Mouse (Mus musculus): ENCODE measurements at regions not wholly inside any gene's neighbourhood (a gene's known extent, or its start where the extent isn't known, plus 50 kb on each side); places are given as distances from the start of the nearest gene placed in this dataset.

- ATAC-seq (ENCODE audit: insufficient read depth) (no peak), DNase-seq (no peak)
- no peaks in the 10 kb centered on the region for H3K27me3 ChIP-seq (ENCODE audit: insufficient read depth, low read length)
- no peak overlapping the region for H3K27ac ChIP-seq (ENCODE audit: low read depth)
- no peaks in the 10 kb centered on the region for H3K4me1 ChIP-seq (ENCODE audit: insufficient read depth)
- no peak overlapping the region for H3K4me3 ChIP-seq (ENCODE audit: low read depth, low read length)
- no peaks in the 10 kb centered on the region for H3K9me3 ChIP-seq (ENCODE audit: low read depth, low read length)
- no peaks in the 10 kb centered on the region for H3K36me3 ChIP-seq (ENCODE audit: insufficient read depth)
- WGBS = 74% methylated on average over 8 of the region's 8 CpGs
- H3K4me2 ChIP-seq = no peak overlapping the region
- H3K9ac ChIP-seq = no peak overlapping the region
- TF ChIP-seq CTCF (IDR thresholded peaks at IDR 0.05; ENCODE audit: low read depth) = no peak
Measured at GRCm38 (mm10) chr13:53904471-53904870, 151.0 kb downstream of the Drd1 start.

DNA sequence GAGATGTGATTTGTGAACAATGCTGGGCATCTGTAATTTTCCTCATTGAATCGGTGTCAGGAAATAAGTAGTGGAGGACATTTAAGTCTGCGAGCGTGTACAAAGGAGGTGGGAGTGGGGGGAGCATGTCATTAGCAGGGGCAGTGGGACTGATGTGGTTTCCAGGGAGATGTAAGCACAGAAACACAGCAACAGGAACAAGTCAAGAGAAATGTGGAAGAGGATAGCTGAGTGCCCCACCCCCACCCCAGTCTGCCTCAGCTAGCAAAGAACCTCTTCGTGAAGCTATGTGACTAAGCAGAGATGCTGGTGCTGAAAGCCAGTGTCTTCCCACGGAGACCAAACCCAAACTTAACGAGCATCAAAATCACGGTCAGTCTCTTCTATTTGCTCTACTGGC is 151.9 kb downstream of the Drd1 start:
- H3K27me3 ChIP-seq (ENCODE audit: insufficient read depth, low read length) = no peaks in the 10 kb centered on the region
- WGBS = 42% methylated on average over 7 of the region's 7 CpGs
- H3K9ac ChIP-seq = no peak overlapping the region
- DNase-seq (no peak), ATAC-seq (ENCODE audit: insufficient read depth) (no peak)
- H3K4me1 ChIP-seq (ENCODE audit: insufficient read depth) = no peaks in the 10 kb centered on the region
- H3K4me3 ChIP-seq (ENCODE audit: low read depth, low read length) = no peak overlapping the region
- no peak overlapping the region for H3K4me2 ChIP-seq
- H3K27ac ChIP-seq (ENCODE audit: low read depth) = no peak overlapping the region
- no peak for TF ChIP-seq CTCF (IDR thresholded peaks at IDR 0.05; ENCODE audit: low read depth)
- no peaks in the 10 kb centered on the region for H3K9me3 ChIP-seq (ENCODE audit: low read depth, low read length)
- no peaks in the 10 kb centered on the region for H3K36me3 ChIP-seq (ENCODE audit: insufficient read depth)

GRCm38 (mm10) chr13:53902831-53903230 is 152.7 kb downstream of the Drd1 start:
- Histone ChIP-seq H3K9ac (no peak overlapping the region), H3K4me1 (ENCODE audit: insufficient read depth) (no peaks in the 10 kb centered on the region), H3K27me3 (ENCODE audit: insufficient read depth, low read length) (no peaks in the 10 kb centered on the region), H3K4me3 (ENCODE audit: low read depth, low read length) (no peak overlapping the region), H3K27ac (ENCODE audit: low read depth) (no peak overlapping the region), H3K4me2 (no peak overlapping the region), H3K36me3 (ENCODE audit: insufficient read depth) (no peaks in the 10 kb centered on the region), H3K9me3 (ENCODE audit: low read depth, low read length) (no peaks in the 10 kb centered on the region)
- 88% methylated on average over 2 of the region's 2 CpGs for WGBS
- DNase-seq = no peak
- ATAC-seq (ENCODE audit: insufficient read depth) = no peak
- TF ChIP-seq CTCF (IDR thresholded peaks at IDR 0.05; ENCODE audit: low read depth) = no peak

- TF ChIP-seq CTCF (IDR thresholded peaks at IDR 0.05; ENCODE audit: low read depth) = no peak
- Histone ChIP-seq H3K4me3 (ENCODE audit: low read depth, low read length) (no peak overlapping the region), H3K9me3 (ENCODE audit: low read depth, low read length) (no peaks in the 10 kb centered on the region), H3K27me3 (ENCODE audit: insufficient read depth, low read length) (no peaks in the 10 kb centered on the region), H3K4me2 (no peak overlapping the region), H3K36me3 (ENCODE audit: insufficient read depth) (no peaks in the 10 kb centered on the region), H3K4me1 (ENCODE audit: insufficient read depth) (no peaks in the 10 kb centered on the region), H3K27ac (ENCODE audit: low read depth) (no peak overlapping the region), H3K9ac (no peak overlapping the region)
- no peak for DNase-seq
- no peak for ATAC-seq (ENCODE audit: insufficient read depth)
- 67% methylated on average over 3 of the region's 3 CpGs for WGBS
Measured at GRCm38 (mm10) chr13:53900406-53901025, 155.0 kb downstream of the Drd1 start.

GRCm38 (mm10) chr13:53898351-53898750 is 157.2 kb downstream of the Drd1 start:
- H3K9ac ChIP-seq = no peak overlapping the region
- no peak overlapping the region for H3K27ac ChIP-seq (ENCODE audit: low read depth)
- DNase-seq (no peak), ATAC-seq (ENCODE audit: insufficient read depth) (no peak)
- WGBS = 60% methylated on average over 10 of the region's 10 CpGs
- TF ChIP-seq CTCF (IDR thresholded peaks at IDR 0.05; ENCODE audit: low read depth) = no peak
- H3K36me3 ChIP-seq (ENCODE audit: insufficient read depth) = no peaks in the 10 kb centered on the region
- no peak overlapping the region for H3K4me3 ChIP-seq (ENCODE audit: low read depth, low read length)
- no peaks in the 10 kb centered on the region for H3K27me3 ChIP-seq (ENCODE audit: insufficient read depth, low read length)
- 0 out of 2 replicates have a peak overlapping the region, but pooled peaks have one; percentile 12 for H3K4me2 ChIP-seq
- H3K4me1 ChIP-seq (ENCODE audit: insufficient read depth) = no peaks in the 10 kb centered on the region
- H3K9me3 ChIP-seq (ENCODE audit: low read depth, low read length) = no peaks in the 10 kb centered on the region

DNA sequence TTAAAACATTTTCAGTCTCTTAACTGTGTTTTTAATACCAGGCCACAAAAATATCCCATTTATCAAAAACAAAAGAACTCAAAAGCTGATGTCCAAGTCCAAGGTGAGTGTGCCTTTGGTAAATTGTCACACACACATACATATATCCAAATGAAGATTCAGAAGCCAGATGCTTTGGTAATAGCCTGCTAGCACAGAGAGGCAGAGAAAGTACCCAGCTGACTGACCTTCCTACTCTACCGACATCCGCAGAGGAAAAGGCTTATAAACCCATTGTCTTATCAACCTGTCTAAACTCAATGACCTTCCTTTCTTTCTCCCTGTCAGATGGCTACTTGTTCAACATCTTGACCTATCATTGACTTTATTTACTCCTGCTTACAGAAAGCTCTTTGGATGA is 158.3 kb downstream of the Drd1 start:
- H3K4me1 ChIP-seq (ENCODE audit: insufficient read depth) = no peaks in the 10 kb centered on the region
- no peak for ATAC-seq (ENCODE audit: insufficient read depth)
- no peak overlapping the region for H3K9ac ChIP-seq
- H3K27me3 ChIP-seq (ENCODE audit: insufficient read depth, low read length) = no peaks in the 10 kb centered on the region
- 76% methylated on average over 2 of the region's 2 CpGs for WGBS
- H3K9me3 ChIP-seq (ENCODE audit: low read depth, low read length) = no peaks in the 10 kb centered on the region
- no peak overlapping the region for H3K27ac ChIP-seq (ENCODE audit: low read depth)
- DNase-seq = no peak
- H3K36me3 ChIP-seq (ENCODE audit: insufficient read depth) = no peaks in the 10 kb centered on the region
- no peak overlapping the region for H3K4me2 ChIP-seq
- H3K4me3 ChIP-seq (ENCODE audit: low read depth, low read length) = no peak overlapping the region
- TF ChIP-seq CTCF (IDR thresholded peaks at IDR 0.05; ENCODE audit: low read depth) = no peak

GRCm38 (mm10) chr13:53888411-53888810 is 167.1 kb downstream of the Drd1 start:
- no peaks in the 10 kb centered on the region for H3K4me1 ChIP-seq (ENCODE audit: insufficient read depth)
- no peaks in the 10 kb centered on the region for H3K27me3 ChIP-seq (ENCODE audit: insufficient read depth, low read length)
- no peak overlapping the region for H3K4me3 ChIP-seq (ENCODE audit: low read depth, low read length)
- DNase-seq (peak; percentile 57), ATAC-seq (ENCODE audit: insufficient read depth) (no peak)
- H3K27ac ChIP-seq (ENCODE audit: low read depth) = no peak overlapping the region
- no peak for TF ChIP-seq CTCF (IDR thresholded peaks at IDR 0.05; ENCODE audit: low read depth)
- H3K9ac ChIP-seq = no peak overlapping the region
- 81% methylated on average over 3 of the region's 3 CpGs for WGBS
- H3K36me3 ChIP-seq (ENCODE audit: insufficient read depth) = no peaks in the 10 kb centered on the region
- no peak overlapping the region for H3K4me2 ChIP-seq
- H3K9me3 ChIP-seq (ENCODE audit: low read depth, low read length) = no peaks in the 10 kb centered on the region

DNA sequence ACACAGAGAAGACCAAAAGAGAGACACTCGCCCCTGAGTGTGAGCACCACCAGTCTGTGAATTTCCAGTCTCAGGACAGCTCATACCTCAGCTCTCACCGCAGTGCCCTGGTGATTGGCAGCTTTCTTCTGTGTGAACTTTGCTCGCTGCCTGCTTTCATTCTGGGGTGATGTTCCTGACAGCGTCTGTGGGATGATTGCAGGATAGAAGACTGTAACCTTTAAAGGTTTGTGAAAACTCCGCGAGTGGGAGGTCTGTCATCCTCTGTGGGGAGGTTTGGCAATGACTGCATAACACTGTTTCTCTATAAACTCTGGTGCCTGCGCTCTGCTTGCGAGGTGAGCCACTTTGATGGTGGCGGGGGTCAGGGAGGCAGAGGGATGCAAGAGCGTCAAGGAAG is 169.7 kb downstream of the Drd1 start:
- Histone ChIP-seq H3K36me3 (ENCODE audit: insufficient read depth) (no peaks in the 10 kb centered on the region), H3K4me1 (ENCODE audit: insufficient read depth) (no peaks in the 10 kb centered on the region), H3K9me3 (ENCODE audit: low read depth, low read length) (no peaks in the 10 kb centered on the region), H3K27ac (ENCODE audit: low read depth) (no peak overlapping the region), H3K4me2 (no peak overlapping the region), H3K4me3 (ENCODE audit: low read depth, low read length) (no peak overlapping the region), H3K27me3 (ENCODE audit: insufficient read depth, low read length) (no peaks in the 10 kb centered on the region), H3K9ac (no peak overlapping the region)
- ATAC-seq (ENCODE audit: insufficient read depth) = no peak
- WGBS = 80% methylated on average over 10 of the region's 10 CpGs
- TF ChIP-seq CTCF (IDR thresholded peaks at IDR 0.05; ENCODE audit: low read depth) = no peak
- DNase-seq = no peak

All from lung, embryonic 14.5 days (tissue).